Mouse (Mus musculus): Measurements from ENCODE around the gene Ppp2r5e. TPM values are rescaled to one million over a fixed set of nuclear protein-coding genes. Genes with fewer than 3 reads are reported as not detected.

Gene Ppp2r5e
- polyA plus RNA-seq, 1 experiment from 2014 or later, result 20.9 TPM

GRCm38 (mm10) chr12:75567745-75568144 lies 28.3 kb downstream of the Ppp2r5e start:
- H3K4me1 ChIP-seq, result 0 out of 2 replicates have a peak, but pooled peaks cover 9% of the 10 kb centered on the region
- no peak overlapping the region for H3K9ac ChIP-seq
- ATAC-seq (replicated peaks), result no peak
- no peaks in the 10 kb centered on the region for H3K27me3 ChIP-seq (replicated peaks)
- H3K4me3 ChIP-seq, result no peak overlapping the region
- H3K27ac ChIP-seq, result no peak overlapping the region
- no peaks in the 10 kb centered on the region for H3K36me3 ChIP-seq (replicated peaks)
- 87% methylated on average over 5 of the region's 5 CpGs for WGBS
- H3K9me3 ChIP-seq, result no peaks in the 10 kb centered on the region
- H3K4me2 ChIP-seq, result no peak overlapping the region

GRCm38 (mm10) chr12:75565756-75566155 lies 30.3 kb downstream of the Ppp2r5e start:
- WGBS, result 85% methylated on average over 5 of the region's 5 CpGs
- Histone ChIP-seq H3K27ac (no peak overlapping the region), H3K9me3 (no peaks in the 10 kb centered on the region), H3K4me2 (no peak overlapping the region), H3K4me1 (0 out of 2 replicates have a peak, but pooled peaks cover 6% of the 10 kb centered on the region), H3K36me3 (replicated peaks) (no peaks in the 10 kb centered on the region), H3K27me3 (replicated peaks) (no peaks in the 10 kb centered on the region), H3K9ac (no peak overlapping the region), H3K4me3 (no peak overlapping the region)
- no peak; the same call in 1 of the 2 replicates for ATAC-seq (replicated peaks)

- Histone ChIP-seq H3K27ac (no peak overlapping the region), H3K9me3 (no peaks in the 10 kb centered on the region), H3K27me3 (replicated peaks) (no peaks in the 10 kb centered on the region), H3K4me1 (0 out of 2 replicates have a peak, but pooled peaks cover 4% of the 10 kb centered on the region), H3K4me3 (no peak overlapping the region), H3K36me3 (replicated peaks) (no peaks in the 10 kb centered on the region), H3K4me2 (no peak overlapping the region), H3K9ac (no peak overlapping the region)
- 85% methylated on average over 1 of the region's 1 CpGs for WGBS
- ATAC-seq (replicated peaks), result no peak
Observed at GRCm38 (mm10) chr12:75564498-75564897, 31.5 kb downstream of the Ppp2r5e start.

- no peak overlapping the region for H3K4me2 ChIP-seq
- no peaks in the 10 kb centered on the region for H3K9me3 ChIP-seq
- WGBS, result 96% methylated on average over 1 of the region's 1 CpGs
- ATAC-seq (replicated peaks), result no peak
- peaks cover 16% of the 10 kb centered on the region; the same call in 1 of the 2 replicates for H3K4me1 ChIP-seq
- no peaks in the 10 kb centered on the region for H3K36me3 ChIP-seq (replicated peaks)
- no peak overlapping the region for H3K27ac ChIP-seq
- H3K27me3 ChIP-seq (replicated peaks), result no peaks in the 10 kb centered on the region
- no peak overlapping the region for H3K9ac ChIP-seq
- H3K4me3 ChIP-seq, result no peak overlapping the region
Observed at GRCm38 (mm10) chr12:75562996-75563618, 32.9 kb downstream of the Ppp2r5e start.

- no peak for ATAC-seq (replicated peaks)
- peaks cover 27% of the 10 kb centered on the region; the same call in 1 of the 2 replicates for H3K4me1 ChIP-seq
- 90% methylated on average over 4 of the region's 4 CpGs for WGBS
Observed at GRCm38 (mm10) chr12:75560681-75561387, 35.2 kb downstream of the Ppp2r5e start.

GRCm38 (mm10) chr12:75559196-75559595 lies 36.8 kb downstream of the Ppp2r5e start:
- no peak for ATAC-seq (replicated peaks)
- Histone ChIP-seq H3K27ac (no peak overlapping the region), H3K4me2 (no peak overlapping the region), H3K9ac (no peak overlapping the region), H3K36me3 (replicated peaks) (no peaks in the 10 kb centered on the region), H3K4me3 (no peak overlapping the region), H3K9me3 (no peaks in the 10 kb centered on the region), H3K27me3 (replicated peaks) (no peaks in the 10 kb centered on the region), H3K4me1 (peaks cover 24% of the 10 kb centered on the region; the same call in 1 of the 2 replicates)
- WGBS, result 71% methylated on average over 2 of the region's 2 CpGs

More at GRCm38 (mm10) chr12:75560681-75561387, 35.2 kb downstream of the Ppp2r5e start:
- H3K4me3 ChIP-seq, result no peak overlapping the region
- H3K9me3 ChIP-seq, result no peaks in the 10 kb centered on the region
- H3K4me2 ChIP-seq, result no peak overlapping the region
- no peaks in the 10 kb centered on the region for H3K27me3 ChIP-seq (replicated peaks)
- no peak overlapping the region for H3K27ac ChIP-seq
- H3K9ac ChIP-seq, result no peak overlapping the region
- H3K36me3 ChIP-seq (replicated peaks), result no peaks in the 10 kb centered on the region

GRCm38 (mm10) chr12:75557813-75558212 lies 38.2 kb downstream of the Ppp2r5e start:
- H3K9ac ChIP-seq, result no peak overlapping the region
- 45% methylated on average over 2 of the region's 2 CpGs for WGBS
- peaks cover 24% of the 10 kb centered on the region; the same call in 1 of the 2 replicates for H3K4me1 ChIP-seq
- peak; percentile 13; the same call in 1 of the 2 replicates for ATAC-seq (replicated peaks)
- no peaks in the 10 kb centered on the region for H3K9me3 ChIP-seq
- H3K27me3 ChIP-seq (replicated peaks), result no peaks in the 10 kb centered on the region
- H3K36me3 ChIP-seq (replicated peaks), result no peaks in the 10 kb centered on the region
- H3K4me2 ChIP-seq, result no peak overlapping the region
- no peak overlapping the region for H3K4me3 ChIP-seq
- H3K27ac ChIP-seq, result peak overlapping the region; percentile 55; the same call in 1 of the 2 replicates

GRCm38 (mm10) chr12:75555032-75555431 lies 41.0 kb downstream of the Ppp2r5e start:
- 80% methylated on average over 3 of the region's 3 CpGs for WGBS
- Histone ChIP-seq H3K4me2 (no peak overlapping the region), H3K9ac (no peak overlapping the region), H3K4me1 (peaks cover 24% of the 10 kb centered on the region; the same call in 1 of the 2 replicates), H3K9me3 (no peaks in the 10 kb centered on the region), H3K36me3 (replicated peaks) (no peaks in the 10 kb centered on the region), H3K27ac (no peak overlapping the region), H3K4me3 (no peak overlapping the region), H3K27me3 (replicated peaks) (no peaks in the 10 kb centered on the region)
- no peak for ATAC-seq (replicated peaks)

- no peak for ATAC-seq (replicated peaks)
- WGBS, result 86% methylated on average over 3 of the region's 3 CpGs
- H3K9ac ChIP-seq, result no peak overlapping the region
- H3K27me3 ChIP-seq (replicated peaks), result no peaks in the 10 kb centered on the region
- H3K4me2 ChIP-seq, result no peak overlapping the region
- no peak overlapping the region for H3K27ac ChIP-seq
- 0 out of 2 replicates have a peak, but pooled peaks cover 5% of the 10 kb centered on the region for H3K4me1 ChIP-seq
- H3K36me3 ChIP-seq (replicated peaks), result no peaks in the 10 kb centered on the region
- H3K9me3 ChIP-seq, result no peaks in the 10 kb centered on the region
- H3K4me3 ChIP-seq, result no peak overlapping the region
Observed at GRCm38 (mm10) chr12:75552296-75552695, 43.7 kb downstream of the Ppp2r5e start.

GRCm38 (mm10) chr12:75551671-75552070 lies 44.4 kb downstream of the Ppp2r5e start:
- 90% methylated on average over 5 of the region's 5 CpGs for WGBS
- ATAC-seq (replicated peaks), result no peak
- no peak overlapping the region for H3K27ac ChIP-seq
- no peaks in the 10 kb centered on the region for H3K36me3 ChIP-seq (replicated peaks)
- H3K4me3 ChIP-seq, result no peak overlapping the region
- H3K9me3 ChIP-seq, result no peaks in the 10 kb centered on the region
- no peak overlapping the region for H3K9ac ChIP-seq
- 0 out of 2 replicates have a peak, but pooled peaks cover 2% of the 10 kb centered on the region for H3K4me1 ChIP-seq
- no peak overlapping the region for H3K4me2 ChIP-seq
- no peaks in the 10 kb centered on the region for H3K27me3 ChIP-seq (replicated peaks)

GRCm38 (mm10) chr12:75548999-75549398 lies 47.0 kb downstream of the Ppp2r5e start:
- ATAC-seq (replicated peaks), result no peak
- 76% methylated on average over 9 of the region's 9 CpGs for WGBS

GRCm38 (mm10) chr12:75547174-75547573 lies 48.9 kb downstream of the Ppp2r5e start:
- Histone ChIP-seq H3K9ac (no peak overlapping the region), H3K4me2 (no peak overlapping the region), H3K4me1 (0 out of 2 replicates have a peak, but pooled peaks cover 2% of the 10 kb centered on the region), H3K9me3 (no peaks in the 10 kb centered on the region), H3K27me3 (replicated peaks) (no peaks in the 10 kb centered on the region), H3K4me3 (no peak overlapping the region), H3K27ac (no peak overlapping the region), H3K36me3 (replicated peaks) (no peaks in the 10 kb centered on the region)
- no peak for ATAC-seq (replicated peaks)
- WGBS, result 89% methylated on average over 3 of the region's 3 CpGs

More at GRCm38 (mm10) chr12:75548999-75549398, 47.0 kb downstream of the Ppp2r5e start:
- Histone ChIP-seq H3K4me3 (no peak overlapping the region), H3K27ac (no peak overlapping the region), H3K9ac (no peak overlapping the region), H3K4me1 (0 out of 2 replicates have a peak, but pooled peaks cover 2% of the 10 kb centered on the region), H3K27me3 (replicated peaks) (no peaks in the 10 kb centered on the region), H3K9me3 (no peaks in the 10 kb centered on the region), H3K36me3 (replicated peaks) (no peaks in the 10 kb centered on the region), H3K4me2 (no peak overlapping the region)

All from midbrain, embryonic 15.5 days (tissue).